Comparison of ENCODE assay signal across 9 mouse cellular contexts in genomic region chr2:26930390-26930789, GRCm38 (mm10). TPM values are rescaled to one million over a fixed set of nuclear protein-coding genes. Genes with fewer than 3 reads are reported as not detected.
DNase-seq lines count a peak whose midpoint lies in the region; ATAC-seq and TF ChIP-seq lines count a peak whose summit lies in the region.
"Had no signal": no experiment of that assay in that cellular context is flagged by ENCODE, and none has a peak within 500 bp of the region (broad histone marks: within the 10 kb centered on the region; RNA-seq: fewer than 3 reads in every experiment).

No protein-coding gene starts in this region.

- DNase-seq in forebrain, embryonic 10.5 days (ENCODE audit: extremely low spot score, low spot score): peak; percentile 58
- no peak for DNase-seq in forebrain, embryonic 11.5 days (ENCODE audit: low spot score)
- DNase-seq in CD4-positive helper T cell, adult 2 months (ENCODE audit: low read depth, low spot score): peak; percentile 78
- DNase-seq in brain, adult 2 months (ENCODE audit: low read depth, low spot score): peak; percentile 91
- DNase-seq in forelimb bud, embryonic 11.5 days (ENCODE audit: low read depth, low spot score): peak; percentile 58
- DNase-seq in kidney, postnatal 25 days: peak; percentile 75 to 82
- DNase-seq in lung, adult 2 months: peak; percentile 49

- H3K4me1 ChIP-seq in forebrain, embryonic 10.5 days: peaks cover 37% of the 10 kb centered on the region
- H3K4me1 ChIP-seq in forebrain, embryonic 11.5 days (replicated peaks; ENCODE audit: control insufficient read depth, insufficient read depth, low read length): peaks cover 8% of the 10 kb centered on the region
- peaks cover 10% of the 10 kb centered on the region for H3K4me1 ChIP-seq in lung, adult 2 months (ENCODE audit: control insufficient read depth, insufficient read depth, low read length)
- H3K4me1 ChIP-seq in small intestine, adult 2 months (ENCODE audit: control insufficient read depth, insufficient read depth, insufficient read length, low read length): peaks cover 32% of the 10 kb centered on the region

- ATAC-seq in forebrain, embryonic 11.5 days (replicated peaks; ENCODE audit: low FRiP score): no peak

- H3K9ac ChIP-seq in forebrain, embryonic 11.5 days (ENCODE audit: low read length): no peak overlapping the region; the same call in 1 of the 2 replicates
- H3K9ac ChIP-seq: stomach, embryonic 15.5 days had no signal

- 60% methylated on average over 1 of the region's 1 CpGs for WGBS in forebrain, embryonic 10.5 days
- WGBS in forebrain, embryonic 11.5 days: 55% methylated on average over 1 of the region's 1 CpGs
- 12% methylated on average over 1 of the region's 1 CpGs for WGBS in lung, adult 2 months
- WGBS in small intestine, adult 2 months: 5% methylated on average over 1 of the region's 1 CpGs

- no peaks in the 10 kb centered on the region for H3K9me3 ChIP-seq in forebrain, embryonic 10.5 days
- no peaks in the 10 kb centered on the region for H3K9me3 ChIP-seq in forebrain, embryonic 11.5 days (ENCODE audit: control insufficient read depth, low read length)
- H3K9me3 ChIP-seq: stomach, embryonic 15.5 days had no signal

- no peak for TF ChIP-seq POLR2A in lung, adult 2 months (IDR thresholded peaks at IDR 0.05; ENCODE audit: borderline replicate concordance, extremely low read depth, low read depth, low read length)
- no peak for TF ChIP-seq POLR2A in small intestine, adult 2 months (IDR thresholded peaks at IDR 0.05; ENCODE audit: low read depth, low read length)

- H3K4me3 ChIP-seq in forebrain, embryonic 10.5 days: peak overlapping the region; percentile 6
- H3K4me3 ChIP-seq in forebrain, embryonic 11.5 days (ENCODE audit: low read depth, low read length): no peak overlapping the region
- no peak overlapping the region for H3K4me3 ChIP-seq in lung, adult 2 months (replicated peaks; ENCODE audit: extremely low read depth, low read depth, low read length)
- peak overlapping the region; percentile 14; the same call in 1 of the 2 replicates for H3K4me3 ChIP-seq in small intestine, adult 2 months (ENCODE audit: low read depth, low read length)
- H3K4me3 ChIP-seq: stomach, embryonic 15.5 days had no signal

- no peak overlapping the region for H3K27ac ChIP-seq in forebrain, embryonic 10.5 days
- no peak overlapping the region for H3K27ac ChIP-seq in forebrain, embryonic 11.5 days (ENCODE audit: low read depth, low read length)
- H3K27ac ChIP-seq in small intestine, adult 2 months (ENCODE audit: insufficient read depth, low read depth, low read length): 0 out of 2 replicates have a peak overlapping the region, but pooled peaks have one; percentile 0
- H3K27ac ChIP-seq: stomach, embryonic 15.5 days had no signal

- peaks cover 65% of the 10 kb centered on the region for H3K36me3 ChIP-seq in forebrain, embryonic 10.5 days (replicated peaks)
- peaks cover under 1% of the 10 kb centered on the region; the same call in 1 of the 2 replicates for H3K36me3 ChIP-seq in forebrain, embryonic 11.5 days (ENCODE audit: control insufficient read depth, insufficient read depth, low read length)
- H3K36me3 ChIP-seq in small intestine, adult 2 months (ENCODE audit: control insufficient read depth, insufficient read depth, low read length): peaks cover 36% of the 10 kb centered on the region

- TF ChIP-seq CTCF in lung, adult 2 months (IDR thresholded peaks at IDR 0.05; ENCODE audit: insufficient read depth, low read length): peak; percentile 28; the same call in 1 of the 2 replicates
- peak; percentile 37; the same call in 1 of the 2 replicates for TF ChIP-seq CTCF in small intestine, adult 2 months (IDR thresholded peaks at IDR 0.05; ENCODE audit: extremely low read depth, insufficient read length, insufficient replicate concordance, low read depth, low read length)

- no peak overlapping the region for H3K4me2 ChIP-seq in forebrain, embryonic 11.5 days (ENCODE audit: low read depth, low read length, severe bottlenecking)

- H3K27me3 ChIP-seq in forebrain, embryonic 10.5 days (ENCODE audit: poor library complexity, severe bottlenecking): no peaks in the 10 kb centered on the region
- no peaks in the 10 kb centered on the region for H3K27me3 ChIP-seq in forebrain, embryonic 11.5 days (ENCODE audit: control insufficient read depth, insufficient read depth, low read length)
- no peaks in the 10 kb centered on the region for H3K27me3 ChIP-seq in small intestine, adult 2 months (ENCODE audit: control insufficient read depth, insufficient read depth, low read length)
- H3K27me3 ChIP-seq: stomach, embryonic 15.5 days had no signal

RNA-seq across cellular contexts. Expression of gene Surf4, which starts 3.3 kb away (rescaled TPM):
- polyA plus RNA-seq in forebrain, embryonic 10.5 days (2016; fragmentation: Nextera tagmentation; extraction: Ambion mirVana): 155 TPM in 2 replicates
- 144 and 152 TPM in 2 replicates for polyA plus RNA-seq in forebrain, embryonic 11.5 days (2014; fragmentation: Nextera tagmentation; extraction: Ambion mirVana)
- polyA plus RNA-seq in lung, adult 2 months (2012; rRNA removed): 214 and 250 TPM in 2 replicates
- polyA plus RNA-seq in small intestine, adult 2 months (2012; rRNA removed): 382 and 644 TPM in 2 replicates

RNA-seq across cellular contexts. Expression of gene Stkld1, which starts 3.5 kb away (rescaled TPM):
- polyA plus RNA-seq in forebrain, embryonic 10.5 days (2016; fragmentation: Nextera tagmentation; extraction: Ambion mirVana): 0.07 and 0.09 TPM in 2 replicates
- 0.11 TPM in 1 of 2 replicates, not detected in the other for polyA plus RNA-seq in forebrain, embryonic 11.5 days (2014; fragmentation: Nextera tagmentation; extraction: Ambion mirVana)
- polyA plus RNA-seq in lung, adult 2 months (2012; rRNA removed): 0.17 and 0.31 TPM in 2 replicates
- polyA plus RNA-seq in small intestine, adult 2 months (2012; rRNA removed): 0.13 and 0.19 TPM in 2 replicates
- polyA plus RNA-seq: stomach, embryonic 15.5 days had no signal

RNA-seq across cellular contexts. Expression of gene Surf1, which starts 14.1 kb away (rescaled TPM):
- polyA plus RNA-seq in forebrain, embryonic 10.5 days (2016; fragmentation: Nextera tagmentation; extraction: Ambion mirVana): 46.0 and 47.3 TPM in 2 replicates
- 44.1 and 44.6 TPM in 2 replicates for polyA plus RNA-seq in forebrain, embryonic 11.5 days (2014; fragmentation: Nextera tagmentation; extraction: Ambion mirVana)
- 65.5 and 68.0 TPM in 2 replicates for polyA plus RNA-seq in lung, adult 2 months (2012; rRNA removed)
- 15.4 and 35.7 TPM in 2 replicates for polyA plus RNA-seq in small intestine, adult 2 months (2012; rRNA removed)

RNA-seq across cellular contexts. Expression of gene Surf2, which starts 14.2 kb away (rescaled TPM):
- polyA plus RNA-seq in forebrain, embryonic 10.5 days (2016; fragmentation: Nextera tagmentation; extraction: Ambion mirVana): 54.9 and 55.1 TPM in 2 replicates
- 43.6 and 44.5 TPM in 2 replicates for polyA plus RNA-seq in forebrain, embryonic 11.5 days (2014; fragmentation: Nextera tagmentation; extraction: Ambion mirVana)
- 18.0 and 21.0 TPM in 2 replicates for polyA plus RNA-seq in lung, adult 2 months (2012; rRNA removed)
- polyA plus RNA-seq in small intestine, adult 2 months (2012; rRNA removed): 8.7 and 11.3 TPM in 2 replicates

RNA-seq across cellular contexts. Expression of gene Rpl7a, which starts 19.8 kb away (rescaled TPM):
- polyA plus RNA-seq in forebrain, embryonic 10.5 days (2016; fragmentation: Nextera tagmentation; extraction: Ambion mirVana): 735 and 753 TPM in 2 replicates
- polyA plus RNA-seq in forebrain, embryonic 11.5 days (2014; fragmentation: Nextera tagmentation; extraction: Ambion mirVana): 647 and 668 TPM in 2 replicates
- polyA plus RNA-seq in lung, adult 2 months (2012; rRNA removed): 348 and 458 TPM in 2 replicates
- polyA plus RNA-seq in small intestine, adult 2 months (2012; rRNA removed): 504 and 639 TPM in 2 replicates

Comparison
In these comparisons a context has a peak if more than half of its experiments do, and no peak if none do; other contexts are left out.
1. H3K4me3 ChIP-seq: peak in forebrain, embryonic 10.5 days (single experiment) and small intestine, adult 2 months (single experiment); none in forebrain, embryonic 11.5 days (single experiment) and lung, adult 2 months (single experiment).